Mouse (Mus musculus): Measurements from ENCODE around the gene Timm8b. TPM values are rescaled to one million over a fixed set of nuclear protein-coding genes. Genes with fewer than 3 reads are reported as not detected.

The Timm8b gene
- polyA plus RNA-seq, 1 experiment from 2014 or later = 193 TPM

DNA sequence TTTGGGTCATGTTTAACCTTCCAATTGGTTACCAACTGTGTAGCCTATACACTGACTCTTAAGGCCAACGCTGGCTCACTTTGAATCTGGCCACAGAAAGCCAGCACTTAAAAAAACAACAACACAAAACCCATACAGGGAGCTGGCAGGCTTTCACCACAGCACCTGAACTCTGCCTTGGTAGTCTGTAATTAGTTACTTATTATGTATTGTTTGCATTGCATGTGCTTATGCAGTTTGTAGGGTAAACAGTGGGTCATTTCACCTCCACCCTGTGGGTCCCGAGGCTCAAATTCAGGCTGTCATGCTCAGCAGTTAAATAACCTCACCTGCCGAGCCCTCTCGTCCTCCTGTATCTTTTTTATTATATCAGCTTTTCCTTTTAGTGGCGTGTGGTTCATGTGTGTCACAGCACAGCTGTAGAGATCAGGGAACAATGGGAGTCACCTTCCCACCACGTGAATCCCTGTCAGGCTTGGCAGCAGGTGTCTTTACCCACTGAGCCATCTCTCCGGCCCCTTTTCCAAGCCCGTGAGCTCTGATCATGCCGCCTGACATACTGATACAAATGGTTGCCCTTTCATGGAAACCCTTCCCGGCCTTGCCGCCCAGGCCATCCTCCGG is 8.8 kb upstream of the Timm8b start:
- ATAC-seq (ENCODE audit: low read depth) = no peak
- Histone ChIP-seq H3K4me3 (ENCODE audit: low read length) (no peak overlapping the region), H3K4me1 (replicated peaks; ENCODE audit: control insufficient read depth, insufficient read depth, low read length) (no peaks in the 10 kb centered on the region), H3K4me2 (ENCODE audit: low read depth, low read length) (no peak overlapping the region), H3K36me3 (ENCODE audit: control insufficient read depth, insufficient read depth, low read length) (peaks cover 27% of the 10 kb centered on the region), H3K9ac (ENCODE audit: low read length) (no peak overlapping the region), H3K27ac (ENCODE audit: low read length) (no peak overlapping the region), H3K27me3 (ENCODE audit: control insufficient read depth, insufficient read depth, low read depth, low read length) (no peaks in the 10 kb centered on the region), H3K9me3 (ENCODE audit: control insufficient read depth, low read length) (no peaks in the 10 kb centered on the region)
- WGBS = 61% methylated on average over 12 of the region's 12 CpGs

GRCm38 (mm10) chr9:50596973-50597372 is 6.7 kb upstream of the Timm8b start:
- Histone ChIP-seq H3K9me3 (ENCODE audit: control insufficient read depth, low read length) (no peaks in the 10 kb centered on the region), H3K27me3 (ENCODE audit: control insufficient read depth, insufficient read depth, low read depth, low read length) (no peaks in the 10 kb centered on the region), H3K4me1 (replicated peaks; ENCODE audit: control insufficient read depth, insufficient read depth, low read length) (peaks cover under 1% of the 10 kb centered on the region; the same call in 1 of the 2 replicates), H3K9ac (ENCODE audit: low read length) (no peak overlapping the region), H3K36me3 (ENCODE audit: control insufficient read depth, insufficient read depth, low read length) (peaks cover 31% of the 10 kb centered on the region), H3K4me2 (ENCODE audit: low read depth, low read length) (no peak overlapping the region), H3K27ac (ENCODE audit: low read length) (no peak overlapping the region), H3K4me3 (ENCODE audit: low read length) (no peak overlapping the region)
- ATAC-seq (ENCODE audit: low read depth) = no peak
- WGBS = 88% methylated on average over 8 of the region's 8 CpGs

- H3K4me2 ChIP-seq (ENCODE audit: low read depth, low read length) = no peak overlapping the region
- 81% methylated on average over 6 of the region's 6 CpGs for WGBS
Observed at GRCm38 (mm10) chr9:50601536-50601935, 2.2 kb upstream of the Timm8b start.

DNA sequence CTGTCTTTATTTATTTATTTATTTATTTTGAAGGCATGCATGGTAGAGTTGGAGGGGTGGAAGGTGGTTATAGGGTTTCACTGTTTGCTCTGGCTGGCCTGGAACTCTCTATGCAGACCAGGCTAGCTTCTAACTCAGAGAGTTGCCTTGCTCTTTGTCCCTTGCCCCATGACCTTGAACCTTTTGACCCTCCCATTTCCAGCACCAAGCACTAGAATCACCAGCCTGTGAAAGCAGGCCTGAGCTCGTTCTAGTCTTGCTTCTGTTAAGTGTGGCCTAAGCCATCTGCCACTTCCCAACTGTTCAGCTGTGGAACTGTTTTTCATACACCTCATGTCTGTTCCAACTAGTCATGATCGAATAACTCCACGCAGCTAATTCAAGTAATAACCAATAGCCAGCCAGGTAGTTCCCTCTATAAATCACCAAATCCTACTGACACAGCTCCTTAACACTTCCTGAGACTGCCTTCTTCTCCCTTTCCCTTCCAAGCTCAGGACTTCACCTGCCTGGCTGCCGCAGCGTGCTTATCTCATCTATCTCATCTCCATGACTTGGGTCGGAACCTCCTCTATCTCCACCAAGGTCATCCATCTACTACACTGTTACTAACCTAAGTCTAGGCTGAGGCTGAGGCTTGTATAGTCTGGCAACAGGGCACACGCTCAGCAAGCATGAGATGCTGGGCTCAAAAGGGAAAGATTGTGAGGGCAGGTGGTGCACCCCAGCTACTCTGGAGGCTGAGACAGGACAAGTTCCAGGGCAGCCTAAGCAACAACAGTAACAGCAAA is 1.5 kb upstream of the Timm8b start:
- no peaks in the 10 kb centered on the region for H3K27me3 ChIP-seq (ENCODE audit: control insufficient read depth, insufficient read depth, low read depth, low read length)
- no peak overlapping the region for H3K27ac ChIP-seq (ENCODE audit: low read length)
- H3K9ac ChIP-seq (ENCODE audit: low read length) = no peak overlapping the region
- no peak for ATAC-seq (ENCODE audit: low read depth)
- H3K4me3 ChIP-seq (ENCODE audit: low read length) = peak overlapping the region; percentile 90
- H3K9me3 ChIP-seq (ENCODE audit: control insufficient read depth, low read length) = no peaks in the 10 kb centered on the region
- H3K4me2 ChIP-seq (ENCODE audit: low read depth, low read length) = peak overlapping the region; percentile 92
- peaks cover 18% of the 10 kb centered on the region for H3K4me1 ChIP-seq (replicated peaks; ENCODE audit: control insufficient read depth, insufficient read depth, low read length)
- 86% methylated on average over 7 of the region's 7 CpGs for WGBS
- H3K36me3 ChIP-seq (ENCODE audit: control insufficient read depth, insufficient read depth, low read length) = peaks cover 26% of the 10 kb centered on the region

More at GRCm38 (mm10) chr9:50601536-50601935, 2.2 kb upstream of the Timm8b start:
- no peaks in the 10 kb centered on the region for H3K9me3 ChIP-seq (ENCODE audit: control insufficient read depth, low read length)
- peaks cover 32% of the 10 kb centered on the region for H3K36me3 ChIP-seq (ENCODE audit: control insufficient read depth, insufficient read depth, low read length)
- no peak overlapping the region for H3K27ac ChIP-seq (ENCODE audit: low read length)
- no peak overlapping the region for H3K9ac ChIP-seq (ENCODE audit: low read length)
- no peaks in the 10 kb centered on the region for H3K27me3 ChIP-seq (ENCODE audit: control insufficient read depth, insufficient read depth, low read depth, low read length)
- H3K4me1 ChIP-seq (replicated peaks; ENCODE audit: control insufficient read depth, insufficient read depth, low read length) = peaks cover 18% of the 10 kb centered on the region
- ATAC-seq (ENCODE audit: low read depth) = no peak
- no peak overlapping the region for H3K4me3 ChIP-seq (ENCODE audit: low read length)

- 0% methylated on average over 24 of the region's 24 CpGs for WGBS
- no peaks in the 10 kb centered on the region for H3K27me3 ChIP-seq (ENCODE audit: control insufficient read depth, insufficient read depth, low read depth, low read length)
- peaks cover 20% of the 10 kb centered on the region for H3K36me3 ChIP-seq (ENCODE audit: control insufficient read depth, insufficient read depth, low read length)
- peak overlapping the region; percentile 90 for H3K4me3 ChIP-seq (ENCODE audit: low read length)
- H3K27ac ChIP-seq (ENCODE audit: low read length) = peak overlapping the region; percentile 86
- peak overlapping the region; percentile 92 for H3K4me2 ChIP-seq (ENCODE audit: low read depth, low read length)
- ATAC-seq (ENCODE audit: low read depth) = peak; percentile 82
- H3K4me1 ChIP-seq (replicated peaks; ENCODE audit: control insufficient read depth, insufficient read depth, low read length) = peaks cover 18% of the 10 kb centered on the region
- no peaks in the 10 kb centered on the region for H3K9me3 ChIP-seq (ENCODE audit: control insufficient read depth, low read length)
- H3K9ac ChIP-seq (ENCODE audit: low read length) = peak overlapping the region; percentile 79
Observed at GRCm38 (mm10) chr9:50603998-50604324, 251 bp downstream of the Timm8b start.

- peak overlapping the region; percentile 86 for H3K27ac ChIP-seq (ENCODE audit: low read length)
- no peak for ATAC-seq (ENCODE audit: low read depth)
- WGBS = 2% methylated on average over 6 of the region's 6 CpGs
- H3K4me2 ChIP-seq (ENCODE audit: low read depth, low read length) = peak overlapping the region; percentile 92
- H3K9ac ChIP-seq (ENCODE audit: low read length) = peak overlapping the region; percentile 79
- H3K9me3 ChIP-seq (ENCODE audit: control insufficient read depth, low read length) = no peaks in the 10 kb centered on the region
- peaks cover 18% of the 10 kb centered on the region for H3K4me1 ChIP-seq (replicated peaks; ENCODE audit: control insufficient read depth, insufficient read depth, low read length)
- H3K4me3 ChIP-seq (ENCODE audit: low read length) = peak overlapping the region; percentile 90
- peaks cover 22% of the 10 kb centered on the region for H3K36me3 ChIP-seq (ENCODE audit: control insufficient read depth, insufficient read depth, low read length)
- H3K27me3 ChIP-seq (ENCODE audit: control insufficient read depth, insufficient read depth, low read depth, low read length) = no peaks in the 10 kb centered on the region
Observed at GRCm38 (mm10) chr9:50604338-50604737, 628 bp downstream of the Timm8b start.

- H3K27me3 ChIP-seq (ENCODE audit: control insufficient read depth, insufficient read depth, low read depth, low read length) = no peaks in the 10 kb centered on the region
- H3K36me3 ChIP-seq (ENCODE audit: control insufficient read depth, insufficient read depth, low read length) = peaks cover 38% of the 10 kb centered on the region
- no peak overlapping the region for H3K9ac ChIP-seq (ENCODE audit: low read length)
- no peaks in the 10 kb centered on the region for H3K9me3 ChIP-seq (ENCODE audit: control insufficient read depth, low read length)
- no peak overlapping the region for H3K4me3 ChIP-seq (ENCODE audit: low read length)
- H3K4me2 ChIP-seq (ENCODE audit: low read depth, low read length) = no peak overlapping the region
- ATAC-seq (ENCODE audit: low read depth) = no peak
- 79% methylated on average over 4 of the region's 4 CpGs for WGBS
- H3K27ac ChIP-seq (ENCODE audit: low read length) = no peak overlapping the region
- peaks cover 7% of the 10 kb centered on the region for H3K4me1 ChIP-seq (replicated peaks; ENCODE audit: control insufficient read depth, insufficient read depth, low read length)
Observed at GRCm38 (mm10) chr9:50612115-50612514, 8.4 kb downstream of the Timm8b start.

GRCm38 (mm10) chr9:50616161-50616560 is 12.5 kb downstream of the Timm8b start:
- Histone ChIP-seq H3K4me1 (replicated peaks; ENCODE audit: control insufficient read depth, insufficient read depth, low read length) (peaks cover 7% of the 10 kb centered on the region), H3K27ac (ENCODE audit: low read length) (peak overlapping the region; percentile 98; the same call in 1 of the 2 replicates), H3K4me3 (ENCODE audit: low read length) (peak overlapping the region; percentile 99), H3K9ac (ENCODE audit: low read length) (peak overlapping the region; percentile 98), H3K4me2 (ENCODE audit: low read depth, low read length) (peak overlapping the region; percentile 62), H3K9me3 (ENCODE audit: control insufficient read depth, low read length) (no peaks in the 10 kb centered on the region), H3K36me3 (ENCODE audit: control insufficient read depth, insufficient read depth, low read length) (peaks cover 15% of the 10 kb centered on the region), H3K27me3 (ENCODE audit: control insufficient read depth, insufficient read depth, low read depth, low read length) (no peaks in the 10 kb centered on the region)
- ATAC-seq (ENCODE audit: low read depth) = no peak
- WGBS = 30% methylated on average over 11 of the region's 11 CpGs

DNA sequence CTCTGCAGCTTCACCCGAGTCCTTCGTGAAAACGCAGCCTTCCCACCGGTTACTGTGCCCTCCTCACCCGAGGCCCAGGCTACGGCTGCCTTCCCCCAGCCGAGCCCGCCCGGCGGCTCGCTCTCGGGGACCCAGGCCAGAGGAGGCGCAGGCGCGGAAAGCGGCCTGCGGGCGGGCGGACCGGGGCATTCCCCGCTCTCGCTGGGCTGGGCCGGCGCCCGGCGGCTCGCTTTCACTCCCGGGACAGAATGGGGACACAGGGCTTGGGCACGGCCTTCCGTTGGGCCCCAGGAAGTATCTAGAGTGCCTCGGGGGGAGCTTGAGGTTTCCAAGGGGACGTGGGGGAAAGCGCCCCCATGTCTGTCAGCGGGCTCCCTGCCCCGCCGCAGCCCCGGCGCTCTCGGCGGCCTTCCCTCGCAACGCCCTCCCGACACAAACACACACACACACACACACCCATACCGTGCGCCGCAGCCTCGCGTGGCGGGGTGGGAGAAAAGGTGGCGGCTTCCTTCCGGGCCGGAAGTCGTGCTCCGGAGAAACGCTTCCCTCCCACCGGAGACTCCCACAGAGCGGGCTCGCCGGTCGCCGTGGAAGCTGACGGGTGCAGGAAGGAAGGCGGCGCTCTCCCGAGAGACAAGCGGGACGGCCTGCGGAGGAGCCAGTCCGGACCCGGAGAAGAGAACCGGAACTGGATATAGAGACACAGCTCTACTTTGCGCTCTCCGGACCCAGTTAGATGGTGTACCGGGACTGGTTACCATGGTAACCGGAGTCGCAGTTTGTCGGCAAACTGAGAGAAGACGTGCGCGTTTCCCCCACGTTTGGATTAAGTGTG is 13.3 kb downstream of the Timm8b start, which contains the start of the genes Pih1d2 and Nkapd1:
TSS of gene Pih1d2 (plus strand) at position 556 of the 838 bp plus-strand sequence.
TSS of gene Nkapd1 (minus strand) at position 699 of the 838 bp plus-strand sequence.
- H3K27me3 ChIP-seq (ENCODE audit: control insufficient read depth, insufficient read depth, low read depth, low read length) = no peaks in the 10 kb centered on the region
- peak within 1 kb of the TSS; percentile 98 for H3K27ac ChIP-seq (ENCODE audit: low read length)
- H3K4me3 ChIP-seq (ENCODE audit: low read length) = peak within 1 kb of the TSS; percentile 99
- peaks cover 15% of the 10 kb centered on the region for H3K36me3 ChIP-seq (ENCODE audit: control insufficient read depth, insufficient read depth, low read length)
- peak within 1 kb of the TSS; percentile 62 for H3K4me2 ChIP-seq (ENCODE audit: low read depth, low read length)
- peaks cover 7% of the 10 kb centered on the region for H3K4me1 ChIP-seq (replicated peaks; ENCODE audit: control insufficient read depth, insufficient read depth, low read length)
- under 1% methylated on average over 78 of the region's 81 CpGs for WGBS
- peak within 1 kb of the TSS; percentile 98 for H3K9ac ChIP-seq (ENCODE audit: low read length)
- no peaks in the 10 kb centered on the region for H3K9me3 ChIP-seq (ENCODE audit: control insufficient read depth, low read length)
- ATAC-seq (ENCODE audit: low read depth) = peak; percentile 96
